Mouse (Mus musculus) liver, embryonic 11.5 days (tissue): Measurements from ENCODE around the gene Tsga10ip. TPM values are rescaled to one million over a fixed set of nuclear protein-coding genes. Genes with fewer than 3 reads are reported as not detected.
"Not testable (repeated sequence)": the region's sequence is repeated elsewhere in the genome, so short reads cannot be mapped to it uniquely, and the experiment has no call there.

Experiments
- ATAC-seq: fragments of 200-750 bp; cut with Nextera tagmentation; replicated peaks from 2 replicates; pipeline ENCODE4 v1.8.0; 2017; ENCODE audit warnings: moderate number of reproducible peaks, mild to moderate bottlenecking, moderate TSS enrichment, moderate library complexity; ENCODE audit not compliant: low FRiP score
- DNase-seq: peaks from one replicate; pipeline ENCODE4 v3.0.0-alpha.2; 2017; ENCODE audit warnings: low spot score
- H3K27ac ChIP-seq: fragments of 300-500 bp; sonication (generic); 2 replicates; pipeline ENCODE4 v1.5.1; 2014; ENCODE audit warnings: mild to moderate bottlenecking, low read depth, low read length, control low read depth
- H3K27me3 ChIP-seq: fragments of 300-500 bp; sonication (generic); replicated peaks from 2 replicates; pipeline ENCODE4 v1.6.1; 2014; ENCODE audit warnings: low read length, mixed read lengths; ENCODE audit not compliant: control insufficient read depth, insufficient read depth
- H3K36me3 ChIP-seq: fragments of 300-500 bp; sonication (generic); 2 replicates; pipeline ENCODE4 v1.6.1; 2014; ENCODE audit warnings: mild to moderate bottlenecking, low read length, moderate library complexity, mixed read lengths; ENCODE audit not compliant: control insufficient read depth, insufficient read depth
- H3K4me1 ChIP-seq: fragments of 300-500 bp; sonication (generic); replicated peaks from 2 replicates; pipeline ENCODE4 v1.6.1; 2014; ENCODE audit warnings: low read length, mixed read lengths; ENCODE audit not compliant: control insufficient read depth, insufficient read depth
- H3K4me2 ChIP-seq: fragments of 300-500 bp; sonication (generic); 2 replicates; pipeline ENCODE4 v1.6.1; 2014; ENCODE audit warnings: mild to moderate bottlenecking, control low read depth, moderate library complexity
- H3K4me3 ChIP-seq: fragments of 300-500 bp; sonication (generic); 2 replicates; pipeline ENCODE4 v1.5.1; 2014; ENCODE audit warnings: low read depth, low read length, control low read depth
- H3K9ac ChIP-seq: fragments of 300-500 bp; sonication (generic); 2 replicates; pipeline ENCODE4 v1.6.1; 2014; ENCODE audit warnings: low read depth, low read length, control low read depth
- H3K9me3 ChIP-seq: fragments of 300-500 bp; sonication (generic); 2 replicates; pipeline ENCODE4 v1.6.1; 2016; ENCODE audit warnings: low read length, inconsistent platforms, mixed read lengths; ENCODE audit not compliant: control insufficient read depth
- WGBS: fragments of 180-500 bp; shearing (Covaris S2); extraction: QIAGEN DNeasy Blood & Tissue Kit; methylation state at CpG from one replicate; pipeline ENCODE4 v1.1.7; 2014; 5-methylcytosine and 5-hydroxymethylcytosine counted together
- polyA plus RNA-seq: library from polyadenylated mRNA; unstranded; fragments of >200 nt; fragmentation: Nextera tagmentation; extraction: Ambion mirVana; gene quantifications from 2 replicates; pipeline ENCODE4 v1.2.1, GENCODE M21; 2014

Tsga10ip gene
- polyA plus RNA-seq, 1 experiment from 2014 or later = 1.2 TPM

DNA sequence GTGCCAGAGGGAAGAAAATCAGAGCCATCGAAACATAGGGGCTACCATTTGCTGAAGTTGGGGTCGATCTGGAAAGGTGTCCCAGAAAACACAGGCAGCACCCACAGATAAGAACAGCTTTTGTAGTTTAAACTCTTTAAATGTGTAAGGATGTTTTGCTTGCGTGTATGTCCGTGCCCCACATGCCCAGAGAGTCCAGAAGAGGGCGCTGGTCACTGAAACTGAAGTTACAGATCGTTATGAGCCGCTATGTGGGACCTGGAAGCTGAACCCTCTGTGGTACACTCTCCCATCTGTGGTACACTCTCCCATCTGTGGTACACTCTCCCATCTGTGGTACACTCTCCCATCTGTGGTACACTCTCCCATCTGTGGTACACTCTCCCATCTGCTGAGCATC is 4.8 kb upstream of the Tsga10ip start:
- peak overlapping the region; percentile 67 for H3K4me2 ChIP-seq
- peak overlapping the region; percentile 54 for H3K4me3 ChIP-seq
- H3K4me1 ChIP-seq = 0 out of 2 replicates have a peak, but pooled peaks cover 3% of the 10 kb centered on the region
- DNase-seq (peak; percentile 53), ATAC-seq (peak; percentile 74)
- 16% methylated on average over 7 of the region's 7 CpGs for WGBS
- H3K9me3 ChIP-seq = no peaks in the 10 kb centered on the region
- H3K27ac ChIP-seq = peak overlapping the region; percentile 77
- H3K27me3 ChIP-seq = no peaks in the 10 kb centered on the region
- no peaks in the 10 kb centered on the region for H3K36me3 ChIP-seq
- peak overlapping the region; percentile 62 for H3K9ac ChIP-seq

- Histone ChIP-seq H3K9ac (peak overlapping the region; percentile 62), H3K4me2 (peak overlapping the region; percentile 77), H3K4me3 (peak overlapping the region; percentile 54), H3K27ac (peak overlapping the region; percentile 77)
- DNase-seq (peak; percentile 63), ATAC-seq (peak; percentile 82)
- not testable (repeated sequence) for H3K36me3 ChIP-seq, H3K9me3 ChIP-seq, H3K27me3 ChIP-seq, H3K4me1 ChIP-seq
- 8% methylated on average over 21 of the region's 25 CpGs for WGBS
These were observed 4.3 kb upstream of the Tsga10ip start for GRCm38 (mm10) chr19:5406531-5407126.

DNA sequence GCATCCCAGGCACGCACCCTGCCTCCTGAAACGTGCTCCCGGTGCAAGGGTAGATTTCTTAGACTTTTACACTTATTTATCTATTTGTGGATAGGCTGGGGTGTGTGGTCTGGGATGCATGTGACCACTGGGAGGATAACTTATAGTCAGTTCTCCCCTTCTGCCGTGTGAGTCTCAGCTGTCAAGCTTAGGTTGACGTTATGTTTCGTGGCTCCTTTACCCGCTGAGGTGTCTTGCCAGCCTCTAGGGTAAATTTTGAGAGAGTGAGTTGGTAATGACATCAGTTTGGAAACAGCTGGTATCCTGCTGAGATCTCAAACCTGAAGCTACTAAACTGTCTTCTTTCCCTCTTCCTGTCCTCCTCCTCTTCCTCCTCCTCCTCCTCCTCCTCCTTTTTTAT is 3.6 kb upstream of the Tsga10ip start:
- WGBS = 25% methylated on average over 7 of the region's 7 CpGs
- peak overlapping the region; percentile 49 for H3K4me3 ChIP-seq
- H3K4me2 ChIP-seq = peak overlapping the region; percentile 77
- peak overlapping the region; percentile 68 for H3K9ac ChIP-seq
- no peaks in the 10 kb centered on the region for H3K27me3 ChIP-seq
- H3K9me3 ChIP-seq = no peaks in the 10 kb centered on the region
- H3K4me1 ChIP-seq = 0 out of 2 replicates have a peak, but pooled peaks cover 3% of the 10 kb centered on the region
- DNase-seq (no peak), ATAC-seq (no peak)
- H3K27ac ChIP-seq = peak overlapping the region; percentile 60; the same call in 1 of the 2 replicates
- H3K36me3 ChIP-seq = no peaks in the 10 kb centered on the region

DNA sequence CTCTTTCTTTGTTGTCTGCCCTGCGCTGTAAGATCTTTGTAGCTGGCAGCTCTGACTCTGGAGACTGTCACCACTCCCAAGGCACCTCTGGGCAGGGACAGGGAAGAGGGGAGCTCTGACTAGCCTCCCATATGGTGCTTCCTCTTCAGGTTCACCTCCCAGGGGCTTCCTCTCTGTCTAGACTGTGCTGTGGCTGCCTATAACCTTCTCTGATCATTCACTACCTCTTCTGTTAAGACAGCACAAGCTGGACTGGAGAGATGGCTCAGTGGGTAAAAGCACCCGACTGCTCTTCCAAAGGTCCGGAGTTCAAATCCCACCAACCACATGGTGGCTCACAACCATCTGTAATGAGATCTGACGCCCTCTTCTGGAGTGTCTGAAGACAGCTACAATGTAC is 1.3 kb downstream of the Tsga10ip start:
- H3K4me2 ChIP-seq, H3K9me3 ChIP-seq, H3K4me1 ChIP-seq, H3K27ac ChIP-seq, ATAC-seq, H3K27me3 ChIP-seq, H3K36me3 ChIP-seq, H3K4me3 ChIP-seq, DNase-seq: not testable (repeated sequence)
- 57% methylated on average over 4 of the region's 4 CpGs for WGBS
- 0 out of 2 replicates have a peak overlapping the region, but pooled peaks have one; percentile 16 for H3K9ac ChIP-seq

GRCm38 (mm10) chr19:5395371-5395770 is 7.0 kb downstream of the Tsga10ip start:
- Histone ChIP-seq H3K36me3 (no peaks in the 10 kb centered on the region), H3K9ac (no peak overlapping the region), H3K4me3 (no peak overlapping the region), H3K27ac (no peak overlapping the region), H3K9me3 (no peaks in the 10 kb centered on the region), H3K27me3 (no peaks in the 10 kb centered on the region), H3K4me1 (peaks cover 4% of the 10 kb centered on the region), H3K4me2 (no peak overlapping the region)
- WGBS = 78% methylated on average over 4 of the region's 4 CpGs
- DNase-seq = no peak
- ATAC-seq = no peak

DNA sequence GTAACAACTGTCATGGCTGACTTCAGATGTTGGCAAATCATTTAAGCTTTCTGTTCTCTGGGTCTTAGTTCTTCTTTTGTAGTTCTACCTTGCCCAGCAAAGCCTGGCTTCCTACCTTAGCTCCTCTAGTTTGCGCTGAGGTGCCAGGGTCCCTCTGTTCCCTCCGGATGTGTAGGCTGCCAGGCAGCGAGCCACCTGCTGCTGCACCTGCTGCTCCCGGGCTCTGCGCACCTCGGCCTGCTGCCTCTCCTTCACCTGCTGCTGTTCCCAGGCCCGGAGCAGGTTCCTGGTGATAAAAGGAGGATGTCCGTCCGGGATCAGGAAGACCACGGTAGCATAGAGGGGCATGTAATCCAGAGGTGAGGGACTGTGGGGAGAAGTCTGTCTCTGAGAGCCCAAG is 8.2 kb downstream of the Tsga10ip start:
- no peaks in the 10 kb centered on the region for H3K36me3 ChIP-seq
- WGBS = 67% methylated on average over 10 of the region's 10 CpGs
- H3K4me1 ChIP-seq = peaks cover 10% of the 10 kb centered on the region
- DNase-seq = no peak
- H3K27ac ChIP-seq = no peak overlapping the region
- no peak overlapping the region for H3K4me3 ChIP-seq
- no peaks in the 10 kb centered on the region for H3K27me3 ChIP-seq
- H3K9ac ChIP-seq = no peak overlapping the region
- ATAC-seq = no peak
- H3K4me2 ChIP-seq = no peak overlapping the region
- no peaks in the 10 kb centered on the region for H3K9me3 ChIP-seq

DNA sequence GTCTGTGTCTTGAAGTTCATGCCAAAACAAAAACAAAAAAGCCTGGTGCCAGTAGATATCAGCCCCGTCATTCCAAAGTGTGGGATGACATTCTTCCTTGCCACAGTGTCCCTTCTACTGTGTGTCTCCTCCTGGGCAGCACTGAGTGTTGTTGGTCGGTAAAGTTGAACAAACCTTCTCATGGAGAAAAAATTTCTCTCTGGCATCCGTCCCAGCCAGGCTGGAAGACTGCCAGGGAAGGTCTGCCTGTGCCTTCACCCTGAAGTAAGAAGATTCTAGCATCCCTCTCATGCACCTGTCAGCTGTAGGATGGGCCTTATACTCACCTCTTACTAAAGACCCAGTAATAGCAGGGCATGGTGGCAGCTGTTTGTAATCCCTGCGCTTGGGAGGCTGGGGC is 9.4 kb downstream of the Tsga10ip start:
- H3K27me3 ChIP-seq = no peaks in the 10 kb centered on the region
- H3K36me3 ChIP-seq = no peaks in the 10 kb centered on the region
- ATAC-seq (no peak), DNase-seq (no peak)
- H3K27ac ChIP-seq = no peak overlapping the region
- no peaks in the 10 kb centered on the region for H3K9me3 ChIP-seq
- H3K4me3 ChIP-seq = no peak overlapping the region
- H3K4me1 ChIP-seq = peaks cover 10% of the 10 kb centered on the region
- no peak overlapping the region for H3K4me2 ChIP-seq
- WGBS = 79% methylated on average over 4 of the region's 4 CpGs
- no peak overlapping the region for H3K9ac ChIP-seq

- no peaks in the 10 kb centered on the region for H3K9me3 ChIP-seq
- ATAC-seq (no peak), DNase-seq (no peak)
- WGBS = 73% methylated on average over 8 of the region's 8 CpGs
- H3K9ac ChIP-seq = peak overlapping the region; percentile 98
- H3K4me2 ChIP-seq = peak overlapping the region; percentile 97
- peaks cover 8% of the 10 kb centered on the region for H3K36me3 ChIP-seq
- H3K4me1 ChIP-seq = peaks cover 23% of the 10 kb centered on the region
- peak overlapping the region; percentile 86 for H3K27ac ChIP-seq
- H3K27me3 ChIP-seq = no peaks in the 10 kb centered on the region
- peak overlapping the region; percentile 100 for H3K4me3 ChIP-seq
These were observed 11.9 kb downstream of the Tsga10ip start for GRCm38 (mm10) chr19:5390416-5390815.

DNA sequence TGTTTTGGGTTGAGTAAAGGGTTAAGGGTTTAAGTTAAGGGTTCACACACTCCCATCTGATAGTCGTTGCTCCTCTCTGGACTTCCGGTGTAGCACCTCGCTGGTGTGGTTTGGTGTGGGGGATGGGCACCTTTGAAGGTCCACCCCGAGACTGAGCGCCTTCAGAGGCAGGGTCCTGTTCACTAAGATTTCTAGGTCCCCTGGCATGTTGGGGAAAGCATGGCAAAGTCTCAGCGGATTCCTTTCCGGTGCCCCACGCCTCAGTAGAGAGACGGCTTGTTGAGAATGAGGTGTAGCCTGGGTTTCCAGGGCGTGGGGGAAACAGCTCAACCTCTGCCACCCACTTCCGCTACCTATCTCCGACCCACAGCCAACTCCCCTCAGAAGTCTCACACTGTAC is 12.7 kb downstream of the Tsga10ip start:
- H3K27ac ChIP-seq = peak overlapping the region; percentile 86
- DNase-seq = peak; percentile 76
- peak overlapping the region; percentile 100 for H3K4me3 ChIP-seq
- H3K9ac ChIP-seq = peak overlapping the region; percentile 98
- H3K36me3 ChIP-seq = peaks cover 16% of the 10 kb centered on the region
- ATAC-seq = peak; percentile 56
- H3K4me2 ChIP-seq = peak overlapping the region; percentile 97
- no peaks in the 10 kb centered on the region for H3K9me3 ChIP-seq
- no peaks in the 10 kb centered on the region for H3K27me3 ChIP-seq
- H3K4me1 ChIP-seq = peaks cover 23% of the 10 kb centered on the region
- WGBS = 12% methylated on average over 12 of the region's 12 CpGs
